ENCODE assay signal across 22 mouse cellular contexts in the genomic region with DNA sequence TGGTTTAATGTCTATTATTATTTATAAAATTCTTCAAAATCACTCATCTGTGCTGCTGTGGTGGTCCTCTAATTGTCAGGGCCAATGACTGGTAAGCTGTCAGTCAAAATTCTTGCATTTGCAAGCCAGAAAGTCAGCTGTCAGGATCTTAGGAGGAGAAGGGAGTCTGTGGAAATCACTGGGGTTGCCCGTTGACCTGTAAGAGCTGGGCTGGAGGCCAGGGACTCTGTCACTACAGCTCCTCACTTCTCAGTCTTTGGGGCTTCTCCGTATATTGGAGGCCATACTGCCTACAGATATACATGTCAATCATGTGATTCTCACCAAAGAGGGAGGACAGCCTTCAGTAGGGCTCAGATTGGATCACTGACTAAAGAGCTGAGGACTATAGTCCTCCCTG. TPM values are rescaled to one million over a fixed set of nuclear protein-coding genes. Genes with fewer than 3 reads are reported as not detected.
DNase-seq lines count a peak whose midpoint lies in the region; ATAC-seq and TF ChIP-seq lines count a peak whose summit lies in the region.
"Had no signal": no experiment of that assay in that cellular context is flagged by ENCODE, and none has a peak within 500 bp of the region (broad histone marks: within the 10 kb centered on the region; RNA-seq: fewer than 3 reads in every experiment).

No protein-coding gene starts in this region.

- no peaks in the 10 kb centered on the region for H3K36me3 ChIP-seq in liver, adult 2 months (ENCODE audit: control insufficient read depth, insufficient read depth, low read length)
- no peaks in the 10 kb centered on the region for H3K36me3 ChIP-seq in liver, postnatal 0 days (replicated peaks; ENCODE audit: insufficient read depth, low read length)
- H3K36me3 ChIP-seq: heart, embryonic 13.5 days; hindbrain, embryonic 13.5 days; limb, embryonic 13.5 days; midbrain, embryonic 12.5 days; neural tube, embryonic 12.5 days had no signal

- no peak for TF ChIP-seq CTCF in liver, adult 2 months (IDR thresholded peaks at IDR 0.05; ENCODE audit: low read depth, low read length)
- TF ChIP-seq CTCF in liver, postnatal 0 days (IDR thresholded peaks at IDR 0.05; ENCODE audit: low read depth): no peak

- H3K79me2 ChIP-seq in liver, adult 2 months (ENCODE audit: control insufficient read depth, insufficient read depth, low read length): no peaks in the 10 kb centered on the region

- DNase-seq in liver, adult 2 months (ENCODE audit: extremely low read depth, low read depth, low spot score): peak; percentile 56
- DNase-seq in liver, postnatal 0 days: no peak
- DNase-seq in kidney, adult 8-10 months: peak; percentile 77 to 82
- peak; percentile 83 to 86 for DNase-seq in kidney, postnatal 25 days
- DNase-seq in gastrocnemius, adult 8-10 months (ENCODE audit: low spot score in 2 of 2): no peak
- no peak for DNase-seq in cerebellum, adult 9-11 months
- no peak for DNase-seq in spleen, adult 18-20 months
- DNase-seq: B cell, adult 2 months; cerebellum, adult 18-20 months; cerebellum, postnatal 36 days; gastrocnemius, adult 2 months; heart, adult 18-20 months; right cerebral cortex, adult 18-20 months; thymus, postnatal 4 days had no signal

- H3K9me3 ChIP-seq in liver, postnatal 0 days (ENCODE audit: low read length): no peaks in the 10 kb centered on the region
- H3K9me3 ChIP-seq: hindbrain, embryonic 13.5 days; limb, embryonic 13.5 days; midbrain, embryonic 12.5 days; neural tube, embryonic 12.5 days had no signal

- H3K4me1 ChIP-seq in liver, adult 2 months (ENCODE audit: control insufficient read depth, insufficient read depth, low read length): no peaks in the 10 kb centered on the region
- H3K4me1 ChIP-seq in liver, postnatal 0 days (ENCODE audit: insufficient read depth): no peaks in the 10 kb centered on the region
- H3K4me1 ChIP-seq: hindbrain, embryonic 13.5 days; limb, embryonic 13.5 days; midbrain, embryonic 12.5 days; neural tube, embryonic 12.5 days had no signal

- TF ChIP-seq POLR2A in liver, adult 2 months (IDR thresholded peaks at IDR 0.05; ENCODE audit: extremely low read depth, insufficient read depth, low read length): no peak

- H3K27me3 ChIP-seq in liver, adult 2 months (ENCODE audit: control insufficient read depth, insufficient read depth, low read length): no peaks in the 10 kb centered on the region; the same call in 1 of the 2 replicates
- no peaks in the 10 kb centered on the region for H3K27me3 ChIP-seq in liver, postnatal 0 days (ENCODE audit: insufficient read depth, low read length)
- H3K27me3 ChIP-seq: heart, embryonic 13.5 days; hindbrain, embryonic 13.5 days; limb, embryonic 13.5 days; midbrain, embryonic 12.5 days; neural tube, embryonic 12.5 days had no signal

- no peak overlapping the region for H3K4me2 ChIP-seq in liver, postnatal 0 days (ENCODE audit: low read depth, low read length)
- H3K4me2 ChIP-seq: heart, embryonic 13.5 days; hindbrain, embryonic 13.5 days; limb, embryonic 13.5 days; midbrain, embryonic 12.5 days; neural tube, embryonic 12.5 days had no signal

- H3K27ac ChIP-seq in liver, adult 2 months (replicated peaks; ENCODE audit: insufficient read depth, low read depth, low read length): no peak overlapping the region
- no peak overlapping the region for H3K27ac ChIP-seq in liver, postnatal 0 days (ENCODE audit: low read depth)
- H3K27ac ChIP-seq: gastrocnemius, adult 2 months; heart, embryonic 13.5 days; hindbrain, embryonic 13.5 days; limb, embryonic 13.5 days; liver, embryonic 14.5 days; midbrain, embryonic 12.5 days; neural tube, embryonic 12.5 days had no signal

- ATAC-seq in liver, postnatal 0 days: no peak
- ATAC-seq: inflammation-experienced regulatory T-cells, adult 6 months had no signal

- no peak for TF ChIP-seq EP300 in liver, postnatal 0 days (IDR thresholded peaks at IDR 0.05; ENCODE audit: low read depth)

- no peak overlapping the region for H3K9ac ChIP-seq in liver, adult 2 months (ENCODE audit: low read depth, low read length)
- H3K9ac ChIP-seq in liver, postnatal 0 days (replicated peaks): no peak overlapping the region
- H3K9ac ChIP-seq: heart, embryonic 13.5 days; hindbrain, embryonic 13.5 days; limb, embryonic 13.5 days; liver, embryonic 14.5 days; midbrain, embryonic 12.5 days; neural tube, embryonic 12.5 days had no signal

- no peak overlapping the region for H3K4me3 ChIP-seq in liver, adult 2 months (ENCODE audit: insufficient read depth, low read depth, low read length)
- no peak overlapping the region for H3K4me3 ChIP-seq in liver, postnatal 0 days (ENCODE audit: low read depth, low read length)
- H3K4me3 ChIP-seq: gastrocnemius, adult 2 months; heart, embryonic 13.5 days; hindbrain, embryonic 13.5 days; limb, embryonic 13.5 days; midbrain, embryonic 12.5 days; neural tube, embryonic 12.5 days had no signal

- 12% methylated on average over 2 of the region's 2 CpGs for WGBS in liver, adult 2 months
- WGBS in liver, postnatal 0 days (ENCODE audit: insufficient replicate concordance): 47% methylated on average over 2 of the region's 2 CpGs

RNA-seq across cellular contexts. Expression of a gene that starts 16.2 kb away (rescaled TPM):
- total RNA-seq in liver, adult 2 months (2014; rRNA removed): 33.6 and 37.7 TPM in 2 replicates
- polyA plus RNA-seq in liver, adult 2 months (2012; rRNA removed): 31.7 and 32.5 TPM in 2 replicates
- 5.4 and 8.2 TPM in 2 replicates for polyA plus RNA-seq in liver, postnatal 0 days (2015; fragmentation: Nextera tagmentation; extraction: Ambion mirVana)
- total RNA-seq in gastrocnemius, adult 8-10 months (2022): 10 to 100 TPM; 21.4 to 27.9 (median 24.4) TPM
- total RNA-seq: monocyte, adult 5-6 weeks had no signal
- polyA plus RNA-seq: inflammation-experienced regulatory T-cells, adult 6 months had no signal

Comparison
In these comparisons a context has a peak if more than half of its experiments do, and no peak if none do; other contexts are left out.
1. DNase-seq: peak in liver, adult 2 months (single experiment), kidney, adult 8-10 months (2 of 2) and kidney, postnatal 25 days (2 of 2); none in liver, postnatal 0 days (single experiment), gastrocnemius, adult 8-10 months (0 of 2), cerebellum, adult 9-11 months (single experiment) and spleen, adult 18-20 months (0 of 2).